Mouse (Mus musculus) spleen, embryonic (tissue): ENCODE measurements around the gene Aimp2.

Experiments used
- CTCF ChIA-PET: fragments of 350-600 bp; sonication (Branson Sonifier 250); formaldehyde crosslinking; loops from one replicate; lab custom pipeline; 2022; lab: Charles Lee

The Aimp2 gene

GRCm38 (mm10) chr5:143903813-143904212 lies 5.8 kb downstream of the Aimp2 start:
- CTCF ChIA-PET, result no interaction called here

- CTCF ChIA-PET, result no interaction called here
Measured at GRCm38 (mm10) chr5:143902111-143902510, 7.5 kb downstream of the Aimp2 start.

- CTCF ChIA-PET, result no interaction called here
Measured at GRCm38 (mm10) chr5:143897635-143898330, 11.9 kb downstream of the Aimp2 start, which contains the start of gene Ankrd61. Ankrd61 (minus strand) TSS chr5:143897685.

- CTCF ChIA-PET, result no interaction called here
Measured at GRCm38 (mm10) chr5:143893396-143893795, 16.3 kb downstream of the Aimp2 start.

GRCm38 (mm10) chr5:143892255-143892886 lies 17.3 kb downstream of the Aimp2 start:
- CTCF ChIA-PET, result interaction anchor here (0.6 kb wide), 1 partner anchor 208 kb away, joined by 6 read pairs; no protein-coding TSS in a partner anchor

GRCm38 (mm10) chr5:143890741-143891140 lies 18.9 kb downstream of the Aimp2 start:
- CTCF ChIA-PET, result no interaction called here

GRCm38 (mm10) chr5:143885274-143885673 lies 24.4 kb downstream of the Aimp2 start:
- CTCF ChIA-PET, result no interaction called here

- CTCF ChIA-PET, result interaction anchor here (0.5 kb wide), 1 partner anchor 58 kb away, joined by 4 read pairs; no protein-coding TSS in a partner anchor
Measured at GRCm38 (mm10) chr5:143874571-143874970, 35.1 kb downstream of the Aimp2 start.

- CTCF ChIA-PET, result no interaction called here
Measured at GRCm38 (mm10) chr5:143871547-143872169, 38.0 kb downstream of the Aimp2 start.
